In genomic region chr12:83525822-83526544, GRCm38 (mm10) we compare ENCODE assay signal across 15 mouse cellular contexts. TPM values are rescaled to one million over a fixed set of nuclear protein-coding genes. Genes with fewer than 3 reads are reported as not detected.
DNase-seq lines count a peak whose midpoint lies in the region; ATAC-seq lines count a peak whose summit lies in the region.
"Had no signal": no experiment of that assay in that cellular context is flagged by ENCODE, and none has a peak within 500 bp of the region (broad histone marks: within the 10 kb centered on the region; RNA-seq: fewer than 3 reads in every experiment).

No protein-coding gene starts in this region.

- peak; percentile 85 for DNase-seq in heart, adult 11 months
- peak; percentile 13 for DNase-seq in urinary bladder, postnatal 14 days (ENCODE audit: low spot score)
- no peak for DNase-seq in urinary bladder, postnatal 4 days (ENCODE audit: low spot score in 2 of 2)
- no peak for DNase-seq in MN1 (ENCODE audit: low spot score)
- no peak for DNase-seq in embryo, embryonic 11 days
- DNase-seq in left cerebral cortex, postnatal 4 days = no peak
- DNase-seq: B cell, adult 2 months; cerebellum, postnatal 10 days; lung, embryonic 14.5 days; right cerebral cortex, postnatal 14 days had no signal

- 63% methylated on average over 18 of the region's 18 CpGs for WGBS in heart, embryonic 11.5 days (ENCODE audit: insufficient replicate concordance)
- WGBS in liver, embryonic 12.5 days (ENCODE audit: insufficient replicate concordance) = 64% methylated on average over 18 of the region's 18 CpGs

- no peak overlapping the region; the same call in 1 of the 2 replicates for H3K27ac ChIP-seq in heart, embryonic 11.5 days (ENCODE audit: low read depth, low read length)
- peak overlapping the region; percentile 18; the same call in 1 of the 2 replicates for H3K27ac ChIP-seq in liver, embryonic 12.5 days
- H3K27ac ChIP-seq: forebrain, embryonic 10.5 days; midbrain, embryonic 12.5 days had no signal

- no peak overlapping the region for H3K4me2 ChIP-seq in heart, embryonic 11.5 days
- no peak overlapping the region for H3K4me2 ChIP-seq in liver, embryonic 12.5 days
- H3K4me2 ChIP-seq: lung, embryonic 14.5 days; midbrain, embryonic 12.5 days had no signal

- ATAC-seq in heart, embryonic 11.5 days (replicated peaks; ENCODE audit: insufficient number of reproducible peaks, low FRiP score, low TSS enrichment) = no peak
- no peak for ATAC-seq in liver, embryonic 12.5 days
- ATAC-seq: inflammation-experienced regulatory T-cells, adult 6 months had no signal

- no peaks in the 10 kb centered on the region for H3K9me3 ChIP-seq in heart, embryonic 11.5 days (replicated peaks; ENCODE audit: control insufficient read depth, low read length)
- H3K9me3 ChIP-seq in liver, embryonic 12.5 days (replicated peaks) = no peaks in the 10 kb centered on the region
- H3K9me3 ChIP-seq: forebrain, embryonic 10.5 days; midbrain, embryonic 12.5 days had no signal

- no peaks in the 10 kb centered on the region for H3K27me3 ChIP-seq in heart, embryonic 11.5 days (ENCODE audit: control insufficient read depth, insufficient read depth, low read length)
- no peaks in the 10 kb centered on the region for H3K27me3 ChIP-seq in liver, embryonic 12.5 days (replicated peaks)
- H3K27me3 ChIP-seq: midbrain, embryonic 12.5 days had no signal

- no peak overlapping the region for H3K9ac ChIP-seq in heart, embryonic 11.5 days (ENCODE audit: low read depth, low read length)
- no peak overlapping the region for H3K9ac ChIP-seq in liver, embryonic 12.5 days
- H3K9ac ChIP-seq: lung, embryonic 14.5 days; midbrain, embryonic 12.5 days had no signal

- intact Hi-C loops in left cerebral cortex, postnatal 4 days (cut with DNase I) = no loop called here

- peaks cover 21% of the 10 kb centered on the region for H3K4me1 ChIP-seq in heart, embryonic 11.5 days (ENCODE audit: control insufficient read depth, insufficient read depth, low read length)
- peaks cover 31% of the 10 kb centered on the region for H3K4me1 ChIP-seq in liver, embryonic 12.5 days

- H3K36me3 ChIP-seq in heart, embryonic 11.5 days (ENCODE audit: control insufficient read depth, insufficient read depth, low read length) = no peaks in the 10 kb centered on the region
- H3K36me3 ChIP-seq in liver, embryonic 12.5 days = peaks cover 24% of the 10 kb centered on the region
- H3K36me3 ChIP-seq: midbrain, embryonic 12.5 days had no signal

- H3K4me3 ChIP-seq in heart, embryonic 11.5 days (ENCODE audit: low read depth, low read length) = no peak overlapping the region
- no peak overlapping the region for H3K4me3 ChIP-seq in liver, embryonic 12.5 days
- H3K4me3 ChIP-seq: forebrain, embryonic 10.5 days; midbrain, embryonic 12.5 days had no signal

RNA-seq across cellular contexts. Expression of gene Dcaf4, which starts 5.7 kb away (rescaled TPM):
- polyA plus RNA-seq in heart, embryonic 11.5 days (2014; fragmentation: Nextera tagmentation; extraction: Ambion mirVana) = 23.8 and 24.1 TPM in 2 replicates
- 16.9 and 18.7 TPM in 2 replicates for polyA plus RNA-seq in liver, embryonic 12.5 days (2016; fragmentation: Nextera tagmentation; extraction: Ambion mirVana)
- total RNA-seq in left cerebral cortex, postnatal 4 days (2021) = 10 to 100 TPM; 36.6 to 43.1 TPM

RNA-seq across cellular contexts. Expression of gene Dpf3, which starts 38.5 kb away (rescaled TPM):
- polyA plus RNA-seq in heart, embryonic 11.5 days (2014; fragmentation: Nextera tagmentation; extraction: Ambion mirVana) = 29.7 TPM in 2 replicates
- 8.2 and 8.5 TPM in 2 replicates for polyA plus RNA-seq in liver, embryonic 12.5 days (2016; fragmentation: Nextera tagmentation; extraction: Ambion mirVana)
- total RNA-seq in left cerebral cortex, postnatal 4 days (2021) = 10 to 100 TPM in 1 of 2 experiments, 1 to 10 TPM in 1; 7.0 to 11.0 TPM

Comparison
In these comparisons a context has a peak if more than half of its experiments do, and no peak if none do; other contexts are left out.
1. DNase-seq: peak in heart, adult 11 months (single experiment) and urinary bladder, postnatal 14 days (single experiment); none in urinary bladder, postnatal 4 days (0 of 2), MN1 (single experiment), embryo, embryonic 11 days (single experiment) and left cerebral cortex, postnatal 4 days (single experiment).